Mouse (Mus musculus): ENCODE measurements around the gene Anp32a.

GRCm38 (mm10) chr9:62366478-62367458 lies 25.7 kb downstream of the Anp32a start:
- TF ChIP-seq POLR2A (IDR thresholded peaks at IDR 0.05; ENCODE audit: borderline replicate concordance, extremely low read depth, insufficient read depth, insufficient read length, poor library complexity, severe bottlenecking) (no peak), CTCF (IDR thresholded peaks at IDR 0.05; ENCODE audit: borderline replicate concordance, extremely low read depth, insufficient read depth, insufficient read length) (no peak)

Measured in brain, embryonic 14.5 days (tissue).